Mouse (Mus musculus): ENCODE results near the gene Srp68. TPM values are rescaled to one million over a fixed set of nuclear protein-coding genes. Genes with fewer than 3 reads are reported as not detected.

The Srp68 gene
- 10 to 100 TPM; 68.5 to 69.5 TPM for total RNA-seq (2021)
- long read RNA-seq, experiment 1, transcript Srp68-201 (16 exons, 2,526 nt): major isoform, 111 of 117 reads
- long read RNA-seq, experiment 1, partial matches to known transcripts: 2 of 117 reads
- long read RNA-seq, experiment 1, other reads (novel, unspliced or antisense): 4 of 117 reads
- long read RNA-seq, experiment 2, transcript Srp68-201 (16 exons, 2,526 nt): major isoform, 112 of 131 reads
- long read RNA-seq, experiment 2, partial matches to known transcripts: 10 of 131 reads
- long read RNA-seq, experiment 2, other reads (novel, unspliced or antisense): 9 of 131 reads

- peak; percentile 94 for DNase-seq
- intact Hi-C loops (cut with DNase I; ENCODE audit: low total_unique reads): no loop called here
These were observed at the start of gene Srp68 for GRCm38 (mm10) chr11:116274045-116274666. Srp68 (minus strand) TSS chr11:116274217.

- intact Hi-C loops (cut with DNase I; ENCODE audit: low total_unique reads): loop anchor here (2.0 kb wide), 1 partner anchor 128 kb away; no protein-coding TSS in a partner anchor
- peak; percentile 91 for DNase-seq
These were observed 45.0 kb upstream of the Srp68 start for GRCm38 (mm10) chr11:116318719-116319659.

GRCm38 (mm10) chr11:116312359-116312758, 38.3 kb upstream of the Srp68 start:
- DNase-seq: no peak
- intact Hi-C loops (cut with DNase I; ENCODE audit: low total_unique reads): no loop called here

- DNase-seq: no peak
- intact Hi-C loops (cut with DNase I; ENCODE audit: low total_unique reads): no loop called here
These were observed 37.2 kb upstream of the Srp68 start for GRCm38 (mm10) chr11:116311169-116311568.

- intact Hi-C loops (cut with DNase I; ENCODE audit: low total_unique reads): no loop called here
- no peak for DNase-seq
These were observed 35.6 kb upstream of the Srp68 start for GRCm38 (mm10) chr11:116309601-116310000.

- intact Hi-C loops (cut with DNase I; ENCODE audit: low total_unique reads): no loop called here
These were observed 33.9 kb upstream of the Srp68 start for GRCm38 (mm10) chr11:116307762-116308531.

GRCm38 (mm10) chr11:116307019-116307725, 33.2 kb upstream of the Srp68 start, which contains the start of gene Exoc7:
Exoc7 (minus strand) TSS chr11:116307233.
- DNase-seq: no peak
- intact Hi-C loops (cut with DNase I; ENCODE audit: low total_unique reads): no loop called here

More at GRCm38 (mm10) chr11:116307762-116308531, 33.9 kb upstream of the Srp68 start:
- no peak for DNase-seq

GRCm38 (mm10) chr11:116306126-116306982, 32.3 kb upstream of the Srp68 start:
- peak; percentile 95 for DNase-seq
- intact Hi-C loops (cut with DNase I; ENCODE audit: low total_unique reads): no loop called here

- intact Hi-C loops (cut with DNase I; ENCODE audit: low total_unique reads): no loop called here
- no peak for DNase-seq
These were observed 31.4 kb upstream of the Srp68 start for GRCm38 (mm10) chr11:116305423-116305822.

GRCm38 (mm10) chr11:116298621-116299020, 24.6 kb upstream of the Srp68 start:
- no peak for DNase-seq
- intact Hi-C loops (cut with DNase I; ENCODE audit: low total_unique reads): no loop called here

GRCm38 (mm10) chr11:116298221-116298620, 24.2 kb upstream of the Srp68 start:
- intact Hi-C loops (cut with DNase I; ENCODE audit: low total_unique reads): no loop called here
- no peak for DNase-seq

- no peak for DNase-seq
- intact Hi-C loops (cut with DNase I; ENCODE audit: low total_unique reads): no loop called here
These were observed 23.0 kb upstream of the Srp68 start for GRCm38 (mm10) chr11:116297017-116297416.

GRCm38 (mm10) chr11:116296191-116296734, 22.2 kb upstream of the Srp68 start:
- peak; percentile 48 for DNase-seq
- intact Hi-C loops (cut with DNase I; ENCODE audit: low total_unique reads): no loop called here

- DNase-seq: peak; percentile 55
- intact Hi-C loops (cut with DNase I; ENCODE audit: low total_unique reads): loop anchor here (2.0 kb wide), 1 partner anchor 68 kb away; no protein-coding TSS in a partner anchor
These were observed 20.3 kb upstream of the Srp68 start for GRCm38 (mm10) chr11:116294319-116294718.

- no peak for DNase-seq
- intact Hi-C loops (cut with DNase I; ENCODE audit: low total_unique reads): loop anchor here (2.0 kb wide), 1 partner anchor 67 kb away; no protein-coding TSS in a partner anchor
These were observed 19.6 kb upstream of the Srp68 start for GRCm38 (mm10) chr11:116293538-116294137.

- no peak for DNase-seq
- intact Hi-C loops (cut with DNase I; ENCODE audit: low total_unique reads): no loop called here
These were observed 18.4 kb upstream of the Srp68 start for GRCm38 (mm10) chr11:116292401-116292800.

- DNase-seq: no peak
- intact Hi-C loops (cut with DNase I; ENCODE audit: low total_unique reads): no loop called here
These were observed 16.5 kb upstream of the Srp68 start for GRCm38 (mm10) chr11:116290556-116290955.
